Mouse (Mus musculus) heart, embryonic 16.5 days (tissue): Measurements from ENCODE around the gene Tbc1d20. TPM values are rescaled to one million over a fixed set of nuclear protein-coding genes. Genes with fewer than 3 reads are reported as not detected.

Experiments used
- ATAC-seq: fragments of 200-750 bp; cut with Nextera tagmentation; replicated peaks from 2 replicates; pipeline ENCODE4 v1.8.0; 2017; ENCODE audit warnings: moderate number of reproducible peaks; ENCODE audit not compliant: insufficient read depth, low FRiP score; ENCODE audit errors: extremely low read depth
- H3K27ac ChIP-seq: fragments of 300-500 bp; sonication (generic); 2 replicates; pipeline ENCODE4 v1.5.1; 2014; ENCODE audit warnings: mild to moderate bottlenecking, low read length, control low read depth, moderate library complexity
- H3K27me3 ChIP-seq: fragments of 300-500 bp; sonication (generic); 2 replicates; pipeline ENCODE4 v1.6.1; 2014; ENCODE audit warnings: low read length, mixed read lengths; ENCODE audit not compliant: control insufficient read depth, insufficient read depth
- H3K36me3 ChIP-seq: fragments of 300-500 bp; sonication (generic); 2 replicates; pipeline ENCODE4 v1.6.1; 2014; ENCODE audit not compliant: control insufficient read depth, insufficient read depth
- H3K4me1 ChIP-seq: fragments of 300-500 bp; sonication (generic); 2 replicates; pipeline ENCODE4 v1.6.1; 2014; ENCODE audit warnings: low read length, mixed read lengths; ENCODE audit not compliant: control insufficient read depth, insufficient read depth
- H3K4me2 ChIP-seq: fragments of 300-500 bp; sonication (generic); 2 replicates; pipeline ENCODE4 v1.6.1; 2014; ENCODE audit warnings: low read depth, mild to moderate bottlenecking, control low read depth, low read length
- H3K4me3 ChIP-seq: fragments of 300-500 bp; sonication (generic); 2 replicates; pipeline ENCODE4 v1.5.1; 2014; ENCODE audit warnings: mild to moderate bottlenecking, control low read depth, low read length
- H3K9ac ChIP-seq: fragments of 300-500 bp; sonication (generic); 2 replicates; pipeline ENCODE4 v1.6.1; 2014; ENCODE audit warnings: low read length, control low read depth
- H3K9me3 ChIP-seq: fragments of 300-500 bp; sonication (generic); replicated peaks from 2 replicates; pipeline ENCODE4 v1.6.1; 2016; ENCODE audit warnings: low read length; ENCODE audit not compliant: control insufficient read depth
- WGBS: fragments of 180-500 bp; shearing (Covaris S2); extraction: QIAGEN DNeasy Blood & Tissue Kit; methylation state at CpG from one replicate; pipeline ENCODE4 v1.1.7; 2014; 5-methylcytosine and 5-hydroxymethylcytosine counted together
- polyA plus RNA-seq: library from polyadenylated mRNA; unstranded; fragments of >200 nt; fragmentation: Nextera tagmentation; extraction: Ambion mirVana; gene quantifications from 2 replicates; pipeline ENCODE4 v1.2.1, GENCODE M21; 2015

Gene Tbc1d20
- polyA plus RNA-seq, 1 experiment from 2014 or later: 33.1 TPM

DNA sequence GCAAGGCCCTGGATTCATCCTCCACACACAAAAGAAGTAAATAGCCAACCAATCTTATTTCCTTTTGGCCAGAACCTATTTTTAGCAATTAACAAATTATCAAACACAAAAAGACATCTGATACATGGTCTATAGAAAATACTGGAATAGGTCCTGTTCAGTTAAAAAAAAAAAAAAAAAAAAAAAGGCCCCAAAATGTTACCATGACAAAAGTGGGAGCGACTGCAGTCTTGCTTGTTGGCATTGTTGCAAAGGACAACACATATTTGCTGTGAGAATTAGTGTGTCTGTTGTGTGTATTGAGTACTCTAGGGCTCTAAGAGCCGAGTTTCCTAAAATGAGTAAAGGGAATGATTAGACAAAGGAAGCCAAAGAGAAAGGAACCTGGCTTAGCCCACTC lies 1.2 kb upstream of the Tbc1d20 start:
- Histone ChIP-seq H3K9ac (no peak overlapping the region), H3K4me2 (no peak overlapping the region), H3K4me3 (no peak overlapping the region), H3K27me3 (no peaks in the 10 kb centered on the region), H3K36me3 (no peaks in the 10 kb centered on the region), H3K27ac (no peak overlapping the region), H3K9me3 (no peaks in the 10 kb centered on the region), H3K4me1 (peaks cover 18% of the 10 kb centered on the region)
- ATAC-seq: no peak
- 52% methylated on average over 2 of the region's 2 CpGs for WGBS

DNA sequence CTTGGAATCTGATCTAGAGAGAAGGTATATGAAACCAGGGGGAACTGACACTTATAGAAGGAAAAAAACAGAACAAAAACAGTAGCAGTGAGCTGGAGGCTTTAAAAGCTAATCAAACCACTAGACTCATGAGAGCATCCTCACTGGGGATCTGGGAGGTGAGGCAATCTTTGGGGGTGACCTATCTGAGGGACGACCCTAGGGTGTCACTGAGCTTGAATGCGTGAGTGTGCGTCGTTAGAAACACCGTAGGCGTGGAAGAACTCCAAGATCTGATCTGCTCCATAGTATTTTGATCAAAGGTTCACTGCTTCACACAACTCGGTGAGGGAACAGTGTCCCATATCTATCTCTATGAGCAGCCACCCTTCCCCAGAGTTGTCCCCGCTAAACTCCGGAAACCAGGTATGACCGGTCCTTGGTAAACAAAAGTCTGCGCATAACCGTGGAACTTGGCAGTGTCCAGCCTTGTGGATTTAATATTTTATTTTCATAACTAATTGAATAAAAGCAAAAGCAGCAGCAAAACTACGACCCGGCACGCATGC lies 375 bp upstream of the Tbc1d20 start:
- WGBS: under 1% methylated on average over 15 of the region's 15 CpGs
- Histone ChIP-seq H3K27me3 (no peaks in the 10 kb centered on the region), H3K9me3 (no peaks in the 10 kb centered on the region), H3K4me1 (peaks cover 23% of the 10 kb centered on the region), H3K4me2 (peak overlapping the region; percentile 93), H3K36me3 (no peaks in the 10 kb centered on the region), H3K4me3 (peak overlapping the region; percentile 97), H3K9ac (peak overlapping the region; percentile 97), H3K27ac (0 out of 2 replicates have a peak overlapping the region, but pooled peaks have one; percentile 4)
- peak; percentile 24 for ATAC-seq

DNA sequence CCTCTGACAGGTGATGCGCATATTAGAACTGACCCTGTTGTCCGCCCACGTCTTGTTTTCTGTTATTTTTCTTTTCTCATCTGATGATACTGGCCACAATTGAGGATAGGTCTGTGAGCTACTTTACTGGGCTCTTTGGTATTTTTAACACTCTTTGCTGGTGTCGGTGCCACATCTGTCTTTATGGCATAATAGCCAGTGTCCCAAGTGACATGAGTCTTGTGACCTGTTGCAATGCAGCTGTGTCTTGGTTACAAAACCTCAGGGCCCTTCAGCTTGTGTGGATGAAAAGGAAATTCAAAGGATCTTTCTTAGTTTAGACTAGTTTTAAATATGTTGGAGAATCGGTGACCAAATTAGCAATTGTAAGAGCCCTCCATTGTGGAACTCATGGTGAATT lies 913 bp downstream of the Tbc1d20 start:
- Histone ChIP-seq H3K36me3 (no peaks in the 10 kb centered on the region), H3K4me1 (peaks cover 23% of the 10 kb centered on the region), H3K27ac (peak overlapping the region; percentile 94; the same call in 1 of the 2 replicates), H3K4me2 (peak overlapping the region; percentile 93), H3K4me3 (peak overlapping the region; percentile 97), H3K9ac (peak overlapping the region; percentile 97), H3K27me3 (no peaks in the 10 kb centered on the region), H3K9me3 (no peaks in the 10 kb centered on the region)
- 31% methylated on average over 5 of the region's 5 CpGs for WGBS
- no peak for ATAC-seq

DNA sequence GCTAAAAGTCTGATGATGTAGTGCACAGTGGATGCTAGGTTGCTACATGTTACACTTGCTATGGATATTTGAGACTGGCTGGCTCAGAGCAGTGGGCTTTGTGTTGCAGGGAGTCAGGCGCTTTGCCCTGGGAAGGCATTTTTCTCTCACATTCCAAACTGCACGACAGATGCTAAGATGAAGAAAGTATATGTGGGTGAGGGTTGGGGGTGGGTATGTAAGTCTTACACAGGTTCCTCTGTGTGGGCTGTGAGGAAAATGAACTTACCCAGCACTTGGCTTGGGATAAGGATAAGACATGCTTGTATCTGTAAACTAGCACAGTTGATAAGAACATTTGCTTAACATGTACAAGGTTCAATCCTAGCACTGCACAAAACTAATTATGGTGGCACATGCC lies 9.2 kb downstream of the Tbc1d20 start:
- peaks cover 44% of the 10 kb centered on the region for H3K36me3 ChIP-seq

DNA sequence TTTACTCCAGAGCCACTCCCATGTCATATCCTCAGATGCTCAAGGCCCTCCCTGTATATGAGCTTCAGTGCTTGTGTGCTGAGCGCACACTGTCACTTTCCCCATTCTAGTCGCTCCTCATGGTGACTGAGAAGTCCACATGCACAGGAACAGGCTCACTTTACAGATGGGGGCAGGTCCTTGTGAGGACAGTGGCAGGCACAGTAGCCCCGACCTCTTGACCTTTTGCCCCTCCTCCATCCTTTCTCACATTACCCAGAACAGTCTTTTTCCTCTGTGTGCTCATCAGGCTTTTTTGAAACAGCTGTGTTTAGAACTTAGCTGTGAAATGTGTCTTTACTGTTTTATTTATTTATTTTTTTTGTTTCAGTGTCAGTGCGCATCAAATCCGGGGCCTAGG lies 10.2 kb downstream of the Tbc1d20 start:
- Histone ChIP-seq H3K36me3 (peaks cover 53% of the 10 kb centered on the region), H3K27me3 (no peaks in the 10 kb centered on the region), H3K9me3 (no peaks in the 10 kb centered on the region), H3K4me2 (no peak overlapping the region), H3K9ac (no peak overlapping the region), H3K27ac (no peak overlapping the region), H3K4me1 (no peaks in the 10 kb centered on the region), H3K4me3 (no peak overlapping the region)
- WGBS: 71% methylated on average over 5 of the region's 5 CpGs
- ATAC-seq: no peak

More for the DNA sequence above, 9.2 kb downstream of the Tbc1d20 start:
- no peak overlapping the region for H3K9ac ChIP-seq
- no peak overlapping the region for H3K4me3 ChIP-seq
- no peaks in the 10 kb centered on the region for H3K27me3 ChIP-seq
- H3K4me2 ChIP-seq: no peak overlapping the region
- H3K27ac ChIP-seq: no peak overlapping the region
- peaks cover 1% of the 10 kb centered on the region; the same call in 1 of the 2 replicates for H3K4me1 ChIP-seq
- H3K9me3 ChIP-seq: no peaks in the 10 kb centered on the region
- no peak for ATAC-seq
- 87% methylated on average over 2 of the region's 2 CpGs for WGBS

DNA sequence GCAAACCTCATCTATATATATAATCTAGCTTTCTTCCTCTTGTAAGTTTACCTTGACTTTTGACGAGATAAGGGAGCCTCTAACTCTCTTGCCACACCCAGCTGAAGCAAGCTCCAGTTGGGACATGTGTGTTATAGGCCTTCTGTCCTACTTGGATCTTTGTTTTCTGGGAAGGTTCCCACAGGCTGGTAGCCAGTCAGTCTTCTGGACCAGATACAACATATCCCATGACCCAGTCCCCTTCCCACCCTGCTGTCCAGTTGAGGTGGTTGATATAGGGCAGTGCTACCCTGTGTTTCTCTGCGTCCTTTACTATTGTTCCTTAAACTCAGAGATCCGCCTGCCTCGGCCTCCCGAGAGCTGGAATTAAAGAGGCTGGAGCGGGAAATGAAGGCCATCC lies 11.9 kb downstream of the Tbc1d20 start:
- no peak for ATAC-seq
- H3K36me3 ChIP-seq: peaks cover 65% of the 10 kb centered on the region

DNA sequence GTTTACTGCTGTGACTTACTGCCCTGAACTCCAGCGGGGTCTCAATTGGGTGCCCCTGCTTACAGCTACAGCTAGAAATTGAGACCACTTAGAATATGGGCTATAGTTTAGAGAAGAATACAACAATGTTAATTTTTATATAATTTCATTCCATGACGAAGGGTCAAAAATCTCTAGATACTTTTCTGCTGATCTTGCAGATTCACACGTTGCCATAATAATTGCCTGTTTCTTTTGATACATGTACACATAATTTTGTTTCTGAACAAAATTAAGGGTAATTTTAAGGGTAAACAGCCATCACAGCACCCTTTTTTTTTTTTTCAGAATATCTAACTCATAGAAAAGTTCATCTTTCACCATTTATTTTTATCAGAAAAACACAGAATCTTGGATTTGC lies 13.6 kb downstream of the Tbc1d20 start:
- H3K4me1 ChIP-seq: no peaks in the 10 kb centered on the region
- peaks cover 78% of the 10 kb centered on the region for H3K36me3 ChIP-seq
- no peaks in the 10 kb centered on the region for H3K27me3 ChIP-seq
- no peaks in the 10 kb centered on the region for H3K9me3 ChIP-seq
- ATAC-seq: no peak
- no peak overlapping the region for H3K4me3 ChIP-seq
- WGBS: 84% methylated on average over 3 of the region's 3 CpGs
- no peak overlapping the region for H3K9ac ChIP-seq
- H3K4me2 ChIP-seq: no peak overlapping the region
- no peak overlapping the region for H3K27ac ChIP-seq

More for the DNA sequence above, 11.9 kb downstream of the Tbc1d20 start:
- Histone ChIP-seq H3K27ac (no peak overlapping the region), H3K4me2 (no peak overlapping the region), H3K9me3 (no peaks in the 10 kb centered on the region), H3K4me3 (no peak overlapping the region), H3K4me1 (no peaks in the 10 kb centered on the region), H3K9ac (no peak overlapping the region), H3K27me3 (no peaks in the 10 kb centered on the region)
- WGBS: 95% methylated on average over 6 of the region's 6 CpGs

DNA sequence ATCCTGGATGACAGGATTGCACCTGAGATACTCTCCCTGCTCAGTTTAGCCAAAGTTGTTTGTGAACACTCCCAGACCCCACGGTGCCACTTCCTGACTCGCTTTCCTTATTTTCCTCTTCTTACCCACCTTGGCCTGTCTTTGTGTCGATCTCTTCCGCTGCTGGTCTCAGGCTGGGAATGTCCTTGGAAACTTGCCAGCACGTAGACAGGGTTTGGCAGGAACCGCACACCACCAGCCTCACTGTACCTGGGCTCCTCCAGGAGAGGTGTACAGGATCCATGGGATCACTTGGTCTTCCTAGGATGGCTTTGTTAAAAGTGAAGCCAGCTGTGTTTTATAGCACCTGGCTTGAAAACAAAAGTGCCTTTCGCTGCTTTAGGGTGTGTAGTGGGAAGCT lies 19.4 kb downstream of the Tbc1d20 start:
- Histone ChIP-seq H3K9ac (no peak overlapping the region), H3K36me3 (peaks cover 70% of the 10 kb centered on the region), H3K27me3 (no peaks in the 10 kb centered on the region), H3K4me3 (no peak overlapping the region), H3K4me2 (no peak overlapping the region), H3K27ac (no peak overlapping the region), H3K9me3 (no peaks in the 10 kb centered on the region), H3K4me1 (peaks cover 5% of the 10 kb centered on the region; the same call in 1 of the 2 replicates)
- 55% methylated on average over 7 of the region's 7 CpGs for WGBS
- ATAC-seq: 0 out of 2 replicates have a peak, but pooled peaks have one; percentile 12

DNA sequence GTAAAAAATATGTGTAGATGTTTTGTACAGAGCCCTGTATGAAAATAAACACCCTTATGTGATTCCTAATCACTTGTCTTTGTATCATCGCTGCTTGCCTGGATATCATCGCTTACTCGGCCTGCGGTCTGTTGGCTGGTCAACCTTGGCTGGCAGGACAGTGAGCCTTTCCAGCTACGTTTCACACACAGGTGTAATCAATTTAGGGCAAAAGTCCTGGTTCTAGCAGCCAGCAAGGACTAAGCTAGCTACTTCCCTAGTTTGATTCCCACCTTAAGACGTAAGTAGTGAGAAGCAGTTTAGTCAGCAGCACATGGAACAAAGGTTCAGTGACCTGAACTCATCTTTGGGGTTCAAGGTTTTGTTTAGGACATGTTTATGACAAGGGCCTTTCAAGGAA lies 20.3 kb downstream of the Tbc1d20 start:
- no peak overlapping the region for H3K27ac ChIP-seq
- WGBS: 83% methylated on average over 6 of the region's 6 CpGs
- H3K9ac ChIP-seq: no peak overlapping the region
- H3K9me3 ChIP-seq: no peaks in the 10 kb centered on the region
- H3K4me1 ChIP-seq: peaks cover 5% of the 10 kb centered on the region; the same call in 1 of the 2 replicates
- no peak overlapping the region for H3K4me3 ChIP-seq
- ATAC-seq: no peak
- no peak overlapping the region for H3K4me2 ChIP-seq
- H3K27me3 ChIP-seq: no peaks in the 10 kb centered on the region
- H3K36me3 ChIP-seq: peaks cover 70% of the 10 kb centered on the region
